Mouse (Mus musculus) C2C12 (cell line): ENCODE results near the gene Coq2.

Source experiments
- CEBPB ChIP-seq: IDR thresholded peaks from one replicate; pipeline ENCODE4 v1.6.1; 2011; ENCODE audit warnings: low read depth, mild to moderate bottlenecking, control low read depth, moderate library complexity
- CTCF ChIP-seq: IDR thresholded peaks from one replicate; pipeline ENCODE4 v1.5.1; 2011; ENCODE audit not compliant: control insufficient read depth, insufficient read depth, insufficient read length
- MAX ChIP-seq: IDR thresholded peaks from one replicate; pipeline ENCODE4 v1.6.1; 2011; ENCODE audit warnings: mild to moderate bottlenecking, control low read depth
- MYOD1 ChIP-seq: IDR thresholded peaks from one replicate; pipeline ENCODE4 v1.6.1; 2011; ENCODE audit warnings: low read depth; ENCODE audit not compliant: control insufficient read depth, insufficient read length
- USF1 ChIP-seq: IDR thresholded peaks from one replicate; pipeline ENCODE4 v1.6.1; 2011; ENCODE audit warnings: low read depth, mild to moderate bottlenecking, control low read depth, moderate library complexity

GRCm38 (mm10) chr5:100716762-100717161 lies 41.8 kb upstream of the Coq2 start:
- TF ChIP-seq CEBPB (no peak), CTCF (no peak), USF1 (no peak), MAX (no peak), MYOD1 (no peak)
